Mouse (Mus musculus): ENCODE data around the gene Gal. TPM values are rescaled to one million over a fixed set of nuclear protein-coding genes. Genes with fewer than 3 reads are reported as not detected.

The Gal gene
- polyA plus RNA-seq, 1 experiment from 2014 or later = 0.62 TPM

DNA sequence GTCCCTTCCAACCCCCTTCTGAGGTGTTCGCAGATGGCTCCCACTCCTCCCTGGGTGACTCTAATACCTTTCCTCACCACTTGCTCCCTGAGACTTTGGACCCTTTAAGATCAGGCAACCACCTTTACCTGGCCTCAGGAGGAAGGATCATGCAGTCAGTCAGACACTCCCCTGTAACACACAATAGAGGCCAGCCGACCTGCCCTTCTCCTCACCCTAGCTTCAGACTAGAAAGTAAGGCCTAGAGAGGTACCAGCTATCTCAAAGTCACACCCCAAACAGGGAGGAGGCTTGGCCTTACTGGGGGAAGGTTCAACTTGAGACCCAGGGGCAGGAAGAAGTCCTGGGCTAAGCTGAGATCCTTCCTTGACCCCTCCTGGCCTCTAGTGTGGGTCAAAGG lies 9.9 kb upstream of the Gal start:
- no peak for ATAC-seq (ENCODE audit: low FRiP score, low TSS enrichment)
- no peak overlapping the region for H3K27ac ChIP-seq (ENCODE audit: low read length)
- H3K4me3 ChIP-seq (ENCODE audit: low read length) = no peak overlapping the region
- no peaks in the 10 kb centered on the region for H3K36me3 ChIP-seq (ENCODE audit: insufficient read depth, low read length)
- H3K4me1 ChIP-seq (ENCODE audit: insufficient read depth, low read length) = no peaks in the 10 kb centered on the region
- 62% methylated on average over 2 of the region's 2 CpGs for WGBS
- no peaks in the 10 kb centered on the region for H3K9me3 ChIP-seq (ENCODE audit: low read length)
- H3K4me2 ChIP-seq (replicated peaks; ENCODE audit: low read depth, low read length) = no peak overlapping the region
- no peak overlapping the region for H3K9ac ChIP-seq (replicated peaks; ENCODE audit: low read length)
- no peaks in the 10 kb centered on the region for H3K27me3 ChIP-seq (ENCODE audit: insufficient read depth, low read length)

DNA sequence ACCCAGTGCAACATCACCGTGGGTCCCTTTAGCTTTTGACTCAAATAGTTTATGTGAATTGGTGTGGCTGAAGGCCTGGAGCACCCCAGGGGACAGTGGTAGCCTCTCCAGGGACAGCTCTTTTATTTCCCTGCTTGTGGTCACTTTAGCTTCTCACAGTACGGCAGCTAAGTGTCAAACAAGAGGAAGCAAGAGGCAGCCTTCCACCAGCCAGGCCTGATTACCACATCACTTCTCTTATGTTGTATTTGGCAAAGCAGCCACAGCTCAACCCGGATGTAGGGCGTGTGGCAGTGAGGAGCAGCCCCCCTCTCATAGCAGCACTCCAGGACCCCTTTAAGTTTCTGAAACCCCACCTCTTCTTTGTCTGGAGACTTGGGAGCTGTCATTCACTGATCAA lies 8.6 kb upstream of the Gal start:
- Histone ChIP-seq H3K4me1 (ENCODE audit: insufficient read depth, low read length) (no peaks in the 10 kb centered on the region), H3K9me3 (ENCODE audit: low read length) (no peaks in the 10 kb centered on the region), H3K9ac (replicated peaks; ENCODE audit: low read length) (no peak overlapping the region), H3K27ac (ENCODE audit: low read length) (no peak overlapping the region), H3K4me2 (replicated peaks; ENCODE audit: low read depth, low read length) (no peak overlapping the region), H3K27me3 (ENCODE audit: insufficient read depth, low read length) (no peaks in the 10 kb centered on the region), H3K36me3 (ENCODE audit: insufficient read depth, low read length) (no peaks in the 10 kb centered on the region), H3K4me3 (ENCODE audit: low read length) (no peak overlapping the region)
- ATAC-seq (ENCODE audit: low FRiP score, low TSS enrichment) = no peak
- WGBS = 49% methylated on average over 4 of the region's 4 CpGs

DNA sequence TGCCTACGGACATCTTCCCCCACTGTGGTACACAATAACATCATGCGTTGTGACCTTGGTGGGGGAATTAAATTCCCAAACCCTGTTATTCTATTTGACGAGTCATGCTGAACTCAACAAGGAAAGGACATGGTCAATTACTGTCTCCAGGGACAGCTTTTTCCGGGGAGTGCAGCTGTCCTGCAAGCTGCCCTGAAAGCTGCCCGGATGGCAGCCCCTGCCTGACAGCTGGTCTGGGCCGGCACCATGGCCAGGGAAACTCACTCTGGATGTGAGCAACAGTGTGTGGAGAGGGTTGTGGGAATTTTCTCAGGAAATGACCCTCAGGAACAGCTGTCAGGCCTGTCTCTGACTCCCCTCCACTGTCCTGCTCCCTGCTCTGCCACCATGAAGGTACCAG lies 8.1 kb upstream of the Gal start:
- no peak overlapping the region for H3K4me3 ChIP-seq (ENCODE audit: low read length)
- H3K27me3 ChIP-seq (ENCODE audit: insufficient read depth, low read length) = no peaks in the 10 kb centered on the region
- 53% methylated on average over 6 of the region's 6 CpGs for WGBS
- no peak for ATAC-seq (ENCODE audit: low FRiP score, low TSS enrichment)
- H3K9ac ChIP-seq (replicated peaks; ENCODE audit: low read length) = no peak overlapping the region
- no peak overlapping the region for H3K4me2 ChIP-seq (replicated peaks; ENCODE audit: low read depth, low read length)
- H3K36me3 ChIP-seq (ENCODE audit: insufficient read depth, low read length) = no peaks in the 10 kb centered on the region
- no peak overlapping the region for H3K27ac ChIP-seq (ENCODE audit: low read length)
- no peaks in the 10 kb centered on the region for H3K4me1 ChIP-seq (ENCODE audit: insufficient read depth, low read length)
- H3K9me3 ChIP-seq (ENCODE audit: low read length) = no peaks in the 10 kb centered on the region

GRCm38 (mm10) chr19:3419251-3419650 lies 4.9 kb upstream of the Gal start:
- H3K27ac ChIP-seq (ENCODE audit: low read length) = no peak overlapping the region
- 59% methylated on average over 5 of the region's 5 CpGs for WGBS
- H3K4me1 ChIP-seq (ENCODE audit: insufficient read depth, low read length) = peaks cover 4% of the 10 kb centered on the region
- H3K36me3 ChIP-seq (ENCODE audit: insufficient read depth, low read length) = no peaks in the 10 kb centered on the region
- no peak overlapping the region for H3K4me2 ChIP-seq (replicated peaks; ENCODE audit: low read depth, low read length)
- ATAC-seq (ENCODE audit: low FRiP score, low TSS enrichment) = no peak
- H3K9ac ChIP-seq (replicated peaks; ENCODE audit: low read length) = no peak overlapping the region
- no peaks in the 10 kb centered on the region for H3K9me3 ChIP-seq (ENCODE audit: low read length)
- H3K27me3 ChIP-seq (ENCODE audit: insufficient read depth, low read length) = peaks cover 10% of the 10 kb centered on the region
- no peak overlapping the region for H3K4me3 ChIP-seq (ENCODE audit: low read length)

DNA sequence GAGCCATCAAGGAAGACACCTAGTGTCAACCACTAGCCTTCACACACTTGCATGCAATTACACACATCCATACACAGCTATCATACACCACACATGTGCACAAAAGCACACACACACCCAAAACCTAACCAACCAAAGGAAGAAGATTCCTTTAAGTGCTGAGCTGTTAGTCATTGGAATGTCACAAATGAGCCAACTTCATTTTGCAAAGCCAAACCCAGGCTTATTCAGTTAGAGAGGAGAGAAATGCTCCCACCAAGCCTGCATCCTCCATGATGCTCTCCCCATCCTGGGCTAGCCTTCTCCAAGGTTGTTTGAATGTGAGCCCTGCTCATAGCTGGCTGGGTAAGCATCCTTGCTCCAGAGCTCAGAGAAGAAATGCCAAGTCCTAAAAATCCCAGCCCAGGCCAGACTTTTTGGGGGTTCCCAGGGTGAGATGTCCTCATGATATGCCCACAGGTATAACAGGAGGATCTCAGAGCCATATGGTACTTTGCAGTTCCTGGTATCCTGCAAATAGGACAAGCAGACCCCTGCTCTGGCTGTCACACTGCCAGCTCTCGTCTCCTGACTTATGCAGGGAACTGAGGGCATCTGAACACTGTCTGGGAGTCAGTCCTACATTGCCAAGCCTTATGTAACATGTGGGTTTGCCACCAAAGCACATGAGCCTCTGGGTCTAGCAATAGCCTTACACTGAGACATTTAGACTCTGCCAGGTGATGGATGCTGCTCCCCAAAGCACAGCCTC lies 8.6 kb downstream of the Gal start:
- no peaks in the 10 kb centered on the region for H3K27me3 ChIP-seq (ENCODE audit: insufficient read depth, low read length)
- no peak overlapping the region for H3K9ac ChIP-seq (replicated peaks; ENCODE audit: low read length)
- H3K4me2 ChIP-seq (replicated peaks; ENCODE audit: low read depth, low read length) = no peak overlapping the region
- H3K4me3 ChIP-seq (ENCODE audit: low read length) = no peak overlapping the region
- WGBS = 61% methylated on average over 1 of the region's 1 CpGs
- H3K4me1 ChIP-seq (ENCODE audit: insufficient read depth, low read length) = no peaks in the 10 kb centered on the region
- no peak overlapping the region for H3K27ac ChIP-seq (ENCODE audit: low read length)
- ATAC-seq (ENCODE audit: low FRiP score, low TSS enrichment) = no peak
- no peaks in the 10 kb centered on the region for H3K9me3 ChIP-seq (ENCODE audit: low read length)
- no peaks in the 10 kb centered on the region for H3K36me3 ChIP-seq (ENCODE audit: insufficient read depth, low read length)

DNA sequence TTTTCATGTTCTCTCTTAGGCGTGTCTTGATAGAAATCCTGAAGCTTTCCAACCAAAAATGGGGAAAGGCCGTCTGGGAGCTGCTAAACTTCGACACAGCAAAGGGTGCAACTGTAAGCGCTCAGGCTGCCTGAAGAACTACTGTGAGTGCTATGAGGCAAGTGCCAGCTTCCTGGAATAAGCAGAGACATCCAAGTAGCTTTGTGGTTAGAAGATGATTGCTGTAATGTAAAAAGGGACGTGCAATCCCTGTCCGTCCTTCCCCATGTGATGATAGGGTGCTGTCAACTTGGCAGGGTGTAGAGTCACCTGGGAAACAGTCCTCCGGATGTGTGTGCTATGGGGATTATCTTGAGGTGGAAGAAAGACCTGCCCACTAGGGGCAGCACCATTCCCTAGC lies 10.3 kb downstream of the Gal start:
- ATAC-seq (ENCODE audit: low FRiP score, low TSS enrichment) = no peak
- Histone ChIP-seq H3K36me3 (ENCODE audit: insufficient read depth, low read length) (no peaks in the 10 kb centered on the region), H3K4me2 (replicated peaks; ENCODE audit: low read depth, low read length) (no peak overlapping the region), H3K9ac (replicated peaks; ENCODE audit: low read length) (no peak overlapping the region), H3K9me3 (ENCODE audit: low read length) (no peaks in the 10 kb centered on the region), H3K4me1 (ENCODE audit: insufficient read depth, low read length) (no peaks in the 10 kb centered on the region), H3K4me3 (ENCODE audit: low read length) (no peak overlapping the region), H3K27ac (ENCODE audit: low read length) (no peak overlapping the region), H3K27me3 (ENCODE audit: insufficient read depth, low read length) (no peaks in the 10 kb centered on the region)
- WGBS = 87% methylated on average over 7 of the region's 7 CpGs

GRCm38 (mm10) chr19:3402390-3402789 lies 12.0 kb downstream of the Gal start:
- no peak for ATAC-seq (ENCODE audit: low FRiP score, low TSS enrichment)
- 78% methylated on average over 6 of the region's 6 CpGs for WGBS
- H3K9me3 ChIP-seq (ENCODE audit: low read length) = no peaks in the 10 kb centered on the region
- no peaks in the 10 kb centered on the region for H3K27me3 ChIP-seq (ENCODE audit: insufficient read depth, low read length)
- no peak overlapping the region for H3K4me2 ChIP-seq (replicated peaks; ENCODE audit: low read depth, low read length)
- no peak overlapping the region for H3K4me3 ChIP-seq (ENCODE audit: low read length)
- H3K36me3 ChIP-seq (ENCODE audit: insufficient read depth, low read length) = no peaks in the 10 kb centered on the region
- no peaks in the 10 kb centered on the region for H3K4me1 ChIP-seq (ENCODE audit: insufficient read depth, low read length)
- H3K9ac ChIP-seq (replicated peaks; ENCODE audit: low read length) = no peak overlapping the region
- no peak overlapping the region for H3K27ac ChIP-seq (ENCODE audit: low read length)

GRCm38 (mm10) chr19:3401943-3402342 lies 12.4 kb downstream of the Gal start:
- H3K9ac ChIP-seq (replicated peaks; ENCODE audit: low read length) = no peak overlapping the region
- no peak for ATAC-seq (ENCODE audit: low FRiP score, low TSS enrichment)
- H3K4me1 ChIP-seq (ENCODE audit: insufficient read depth, low read length) = no peaks in the 10 kb centered on the region
- no peaks in the 10 kb centered on the region for H3K36me3 ChIP-seq (ENCODE audit: insufficient read depth, low read length)
- no peaks in the 10 kb centered on the region for H3K9me3 ChIP-seq (ENCODE audit: low read length)
- no peaks in the 10 kb centered on the region for H3K27me3 ChIP-seq (ENCODE audit: insufficient read depth, low read length)
- H3K27ac ChIP-seq (ENCODE audit: low read length) = no peak overlapping the region
- no peak overlapping the region for H3K4me2 ChIP-seq (replicated peaks; ENCODE audit: low read depth, low read length)
- H3K4me3 ChIP-seq (ENCODE audit: low read length) = no peak overlapping the region
- WGBS = 52% methylated on average over 7 of the region's 7 CpGs

DNA sequence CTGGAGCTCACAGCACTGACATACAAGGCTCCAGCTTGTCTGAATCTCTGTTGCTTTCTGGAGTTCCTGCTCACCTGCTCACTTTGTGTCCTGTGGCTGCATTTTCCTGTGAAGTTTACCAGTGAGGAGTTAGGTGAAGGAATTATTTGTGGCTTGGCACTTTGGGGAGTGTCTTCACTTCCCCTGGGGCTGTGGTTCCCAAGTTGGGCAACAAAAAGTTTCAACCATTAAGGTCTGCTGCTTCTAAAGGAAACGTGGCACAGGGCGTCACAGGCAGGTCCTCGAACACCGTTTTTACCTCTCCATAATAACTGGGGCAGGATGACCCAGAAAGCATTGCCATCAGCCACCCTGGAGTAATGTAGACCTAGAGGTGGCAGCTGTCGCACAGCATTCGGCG lies 12.8 kb downstream of the Gal start:
- H3K9ac ChIP-seq (replicated peaks; ENCODE audit: low read length) = no peak overlapping the region
- H3K9me3 ChIP-seq (ENCODE audit: low read length) = no peaks in the 10 kb centered on the region
- no peak overlapping the region for H3K4me3 ChIP-seq (ENCODE audit: low read length)
- no peaks in the 10 kb centered on the region for H3K4me1 ChIP-seq (ENCODE audit: insufficient read depth, low read length)
- H3K36me3 ChIP-seq (ENCODE audit: insufficient read depth, low read length) = no peaks in the 10 kb centered on the region
- no peak for ATAC-seq (ENCODE audit: low FRiP score, low TSS enrichment)
- 88% methylated on average over 7 of the region's 7 CpGs for WGBS
- H3K27ac ChIP-seq (ENCODE audit: low read length) = no peak overlapping the region
- H3K4me2 ChIP-seq (replicated peaks; ENCODE audit: low read depth, low read length) = no peak overlapping the region
- no peaks in the 10 kb centered on the region for H3K27me3 ChIP-seq (ENCODE audit: insufficient read depth, low read length)

- no peaks in the 10 kb centered on the region for H3K9me3 ChIP-seq (ENCODE audit: low read length)
- 48% methylated on average over 4 of the region's 4 CpGs for WGBS
- no peak overlapping the region for H3K4me2 ChIP-seq (replicated peaks; ENCODE audit: low read depth, low read length)
- no peaks in the 10 kb centered on the region for H3K27me3 ChIP-seq (ENCODE audit: insufficient read depth, low read length)
- no peak overlapping the region for H3K4me3 ChIP-seq (ENCODE audit: low read length)
- no peaks in the 10 kb centered on the region for H3K36me3 ChIP-seq (ENCODE audit: insufficient read depth, low read length)
- H3K27ac ChIP-seq (ENCODE audit: low read length) = no peak overlapping the region
- H3K9ac ChIP-seq (replicated peaks; ENCODE audit: low read length) = no peak overlapping the region
- ATAC-seq (ENCODE audit: low FRiP score, low TSS enrichment) = no peak
- no peaks in the 10 kb centered on the region for H3K4me1 ChIP-seq (ENCODE audit: insufficient read depth, low read length)
These were observed 14.3 kb downstream of the Gal start for GRCm38 (mm10) chr19:3400057-3400456.
